Mouse (Mus musculus) midbrain, embryonic 13.5 days (tissue): ENCODE results near the gene Klhl5. TPM values are rescaled to one million over a fixed set of nuclear protein-coding genes. Genes with fewer than 3 reads are reported as not detected.

Source experiments
- ATAC-seq: fragments of 200-750 bp; cut with Nextera tagmentation; 2 replicates; pipeline ENCODE4 v1.8.0; 2017; ENCODE audit warnings: mild to moderate bottlenecking, moderate TSS enrichment, moderate library complexity
- H3K27ac ChIP-seq: fragments of 300-500 bp; sonication (generic); 2 replicates; pipeline ENCODE4 v1.5.1; 2015; ENCODE audit warnings: inconsistent platforms, mild to moderate bottlenecking, moderate library complexity
- H3K27me3 ChIP-seq: fragments of 300-500 bp; sonication (generic); 2 replicates; pipeline ENCODE4 v1.6.1; 2015; ENCODE audit warnings: mild to moderate bottlenecking, inconsistent platforms
- H3K36me3 ChIP-seq: fragments of 300-500 bp; sonication (generic); 2 replicates; pipeline ENCODE4 v1.6.1; 2015; ENCODE audit warnings: mild to moderate bottlenecking, inconsistent platforms
- H3K4me1 ChIP-seq: fragments of 300-500 bp; sonication (generic); replicated peaks from 2 replicates; pipeline ENCODE4 v1.6.1; 2015; ENCODE audit warnings: inconsistent platforms
- H3K4me2 ChIP-seq: fragments of 300-500 bp; sonication (generic); replicated peaks from 2 replicates; pipeline ENCODE4 v1.6.1; 2015; ENCODE audit warnings: moderate library complexity, mild to moderate bottlenecking, inconsistent platforms
- H3K4me3 ChIP-seq: fragments of 300-500 bp; sonication (generic); replicated peaks from 2 replicates; pipeline ENCODE4 v1.5.1; 2015; ENCODE audit warnings: mild to moderate bottlenecking, inconsistent platforms
- H3K9ac ChIP-seq: fragments of 300-500 bp; sonication (generic); replicated peaks from 2 replicates; pipeline ENCODE4 v1.6.1; 2015; ENCODE audit warnings: mild to moderate bottlenecking, inconsistent platforms
- H3K9me3 ChIP-seq: fragments of 300-500 bp; sonication (generic); 2 replicates; pipeline ENCODE4 v1.6.1; 2016; ENCODE audit warnings: mild to moderate bottlenecking, inconsistent platforms
- WGBS: fragments of 180-500 bp; shearing (Covaris S2); methylation state at CpG from one replicate; pipeline ENCODE4 v1.1.7; 2015; 5-methylcytosine and 5-hydroxymethylcytosine counted together
- polyA plus RNA-seq: library from polyadenylated mRNA; unstranded; fragments of >200 nt; fragmentation: Nextera tagmentation; extraction: Ambion mirVana; gene quantifications from 2 replicates; pipeline ENCODE4 v1.2.1, GENCODE M21; 2015

The Klhl5 gene
- polyA plus RNA-seq, 1 experiment from 2014 or later: 46.7 TPM

DNA sequence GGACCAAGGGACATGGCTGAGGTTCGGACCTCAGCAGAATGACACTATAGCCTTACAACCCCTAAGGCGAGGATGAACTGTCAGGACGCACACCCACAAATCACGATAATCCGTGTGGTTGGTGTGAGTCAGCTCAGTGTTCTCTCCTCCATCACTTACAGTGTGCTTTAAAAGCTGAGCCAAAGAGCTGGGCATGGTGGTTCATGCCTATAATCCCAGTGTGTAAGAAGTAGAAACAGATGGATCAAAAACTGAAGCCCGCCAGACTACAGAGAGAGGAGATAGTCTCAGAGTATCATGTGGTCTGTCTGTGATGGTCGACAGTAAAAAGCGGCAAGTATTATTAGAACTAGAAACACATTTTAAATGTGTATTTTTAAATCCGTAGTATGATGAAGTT lies 71.1 kb downstream of the Klhl5 start:
- peaks cover 37% of the 10 kb centered on the region for H3K4me1 ChIP-seq
- no peak overlapping the region for H3K4me2 ChIP-seq
- no peak for ATAC-seq
- no peaks in the 10 kb centered on the region for H3K36me3 ChIP-seq
- H3K9me3 ChIP-seq: no peaks in the 10 kb centered on the region
- WGBS: 94% methylated on average over 9 of the region's 9 CpGs
- no peak overlapping the region for H3K27ac ChIP-seq
- no peak overlapping the region for H3K4me3 ChIP-seq
- no peaks in the 10 kb centered on the region for H3K27me3 ChIP-seq
- no peak overlapping the region for H3K9ac ChIP-seq

DNA sequence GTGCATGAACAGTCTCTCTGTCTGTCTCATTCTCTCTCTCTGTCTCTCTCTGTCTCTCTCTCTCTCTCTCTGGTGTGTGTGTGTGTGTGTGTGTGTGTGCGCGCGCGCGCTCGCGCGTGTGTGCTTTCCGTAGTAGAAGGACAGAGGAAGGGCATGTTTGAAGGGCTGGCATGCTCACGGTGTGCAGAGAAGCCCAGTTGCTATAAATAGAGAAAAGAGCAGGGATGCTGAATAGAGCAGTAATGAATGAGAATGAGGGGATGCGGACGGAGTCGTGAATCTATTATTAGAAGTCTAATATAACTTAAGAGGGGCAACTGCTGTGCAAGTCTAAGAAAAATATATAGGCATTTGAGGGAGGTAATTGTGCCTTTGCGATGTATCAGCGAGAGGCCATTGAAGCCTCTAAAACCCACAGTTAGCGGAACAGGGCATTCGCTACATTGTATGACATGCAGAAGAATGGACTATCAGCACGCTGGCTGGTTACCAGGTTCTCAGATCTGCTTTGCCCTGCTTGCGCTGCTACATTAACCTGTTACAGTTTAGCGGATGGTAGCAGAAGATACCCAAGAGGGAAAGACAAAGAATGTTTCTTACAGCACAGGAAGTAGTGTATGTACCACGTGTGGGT lies 73.9 kb downstream of the Klhl5 start:
- Histone ChIP-seq H3K9me3 (no peaks in the 10 kb centered on the region), H3K4me2 (no peak overlapping the region), H3K27me3 (no peaks in the 10 kb centered on the region), H3K4me3 (no peak overlapping the region), H3K4me1 (peaks cover 23% of the 10 kb centered on the region), H3K36me3 (no peaks in the 10 kb centered on the region), H3K9ac (no peak overlapping the region), H3K27ac (peak overlapping the region; percentile 47)
- 69% methylated on average over 21 of the region's 21 CpGs for WGBS
- ATAC-seq: peak; percentile 51

- Histone ChIP-seq H3K9me3 (no peaks in the 10 kb centered on the region), H3K4me1 (peaks cover 20% of the 10 kb centered on the region), H3K27ac (peak overlapping the region; percentile 47), H3K4me3 (no peak overlapping the region), H3K27me3 (no peaks in the 10 kb centered on the region), H3K4me2 (no peak overlapping the region), H3K9ac (no peak overlapping the region), H3K36me3 (no peaks in the 10 kb centered on the region)
- WGBS: 80% methylated on average over 4 of the region's 4 CpGs
- ATAC-seq: peak; percentile 32
These were observed 74.4 kb downstream of the Klhl5 start for GRCm38 (mm10) chr5:65181794-65182169.

DNA sequence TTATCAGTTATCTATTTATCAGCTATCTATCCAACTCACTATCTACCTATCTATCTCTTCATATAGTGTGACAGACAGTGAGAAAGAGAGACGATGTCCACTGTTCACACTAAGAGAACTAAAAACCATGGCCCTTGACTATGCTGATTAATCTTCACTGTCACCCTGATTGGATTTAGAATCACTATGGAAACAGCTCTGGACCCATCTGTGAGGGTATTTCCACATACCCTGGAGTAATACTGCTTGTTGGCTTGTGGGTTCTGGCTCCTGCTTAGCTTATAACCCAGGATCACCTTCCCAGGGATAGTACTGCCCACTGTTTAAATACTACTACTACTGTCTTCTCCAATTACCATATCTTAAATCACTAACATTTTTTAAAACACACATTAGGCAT lies 74.9 kb downstream of the Klhl5 start:
- WGBS: 71% methylated on average over 1 of the region's 1 CpGs

GRCm38 (mm10) chr5:65191601-65192000 lies 84.3 kb downstream of the Klhl5 start:
- 84% methylated on average over 5 of the region's 5 CpGs for WGBS

More for the DNA sequence above, 74.9 kb downstream of the Klhl5 start:
- no peak for ATAC-seq
- Histone ChIP-seq H3K4me3 (no peak overlapping the region), H3K4me2 (no peak overlapping the region), H3K9me3 (no peaks in the 10 kb centered on the region), H3K27me3 (no peaks in the 10 kb centered on the region), H3K27ac (no peak overlapping the region), H3K4me1 (peaks cover 15% of the 10 kb centered on the region), H3K9ac (no peak overlapping the region), H3K36me3 (no peaks in the 10 kb centered on the region)

GRCm38 (mm10) chr5:65194441-65194840 lies 87.1 kb downstream of the Klhl5 start:
- Histone ChIP-seq H3K9me3 (peaks cover 8% of the 10 kb centered on the region), H3K4me3 (no peak overlapping the region), H3K27me3 (no peaks in the 10 kb centered on the region), H3K27ac (no peak overlapping the region), H3K36me3 (no peaks in the 10 kb centered on the region), H3K9ac (no peak overlapping the region), H3K4me2 (no peak overlapping the region), H3K4me1 (peaks cover 7% of the 10 kb centered on the region; the same call in 1 of the 2 replicates)
- no peak for ATAC-seq
- WGBS: 94% methylated on average over 9 of the region's 9 CpGs

More at GRCm38 (mm10) chr5:65191601-65192000, 84.3 kb downstream of the Klhl5 start:
- Histone ChIP-seq H3K4me3 (no peak overlapping the region), H3K9ac (no peak overlapping the region), H3K27me3 (no peaks in the 10 kb centered on the region), H3K4me1 (no peaks in the 10 kb centered on the region), H3K4me2 (no peak overlapping the region), H3K9me3 (peaks cover 8% of the 10 kb centered on the region), H3K27ac (no peak overlapping the region), H3K36me3 (no peaks in the 10 kb centered on the region)
- ATAC-seq: no peak

DNA sequence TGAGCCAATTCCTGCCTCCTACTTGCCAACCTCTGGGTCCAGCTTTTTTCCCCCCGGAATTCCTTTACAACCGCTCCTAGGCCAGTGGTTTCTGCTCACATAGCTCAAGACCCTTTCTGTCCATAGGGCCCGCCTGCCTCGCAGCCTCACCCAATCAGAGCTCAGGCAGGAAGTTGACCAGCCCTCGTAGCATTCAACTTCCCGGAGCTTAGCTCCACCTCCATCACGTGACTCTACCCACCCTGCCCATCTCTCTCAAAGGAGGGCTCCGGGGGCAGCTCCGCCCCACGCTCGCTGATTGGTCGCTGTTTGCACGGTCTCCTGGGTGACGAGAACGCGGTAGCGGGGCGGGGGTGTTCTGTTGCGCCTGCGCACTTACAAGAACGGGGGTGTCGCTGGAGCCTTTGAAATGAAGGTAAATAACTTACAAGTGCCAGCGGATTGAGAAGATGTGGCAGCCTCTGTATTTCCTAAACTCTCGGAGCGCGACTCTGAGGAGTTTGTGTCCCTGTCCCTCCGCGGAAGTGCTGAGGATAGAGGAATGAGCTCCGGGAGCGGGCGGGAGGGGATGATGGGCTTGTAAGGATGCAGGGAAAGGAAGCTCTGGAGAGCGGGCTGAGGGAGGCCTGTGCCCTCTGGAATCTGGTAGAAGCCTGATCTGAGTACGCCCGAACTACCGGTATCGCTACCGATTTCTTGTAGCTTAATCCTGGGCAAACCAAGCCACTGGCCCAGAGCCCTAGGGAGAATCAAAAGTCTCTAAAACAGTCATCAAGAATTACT lies 92.2 kb downstream of the Klhl5 start, which contains the start of gene Wdr19:
Wdr19 (plus strand) TSS at position 351 of the 783 bp plus-strand sequence.
- peak within 1 kb of the TSS; percentile 74 for H3K4me2 ChIP-seq
- peaks cover 2% of the 10 kb centered on the region; the same call in 1 of the 2 replicates for H3K36me3 ChIP-seq
- under 1% methylated on average over 37 of the region's 37 CpGs for WGBS
- H3K9ac ChIP-seq: peak within 1 kb of the TSS; percentile 75
- peak; percentile 100 for ATAC-seq
- H3K27ac ChIP-seq: peak within 1 kb of the TSS; percentile 79
- H3K9me3 ChIP-seq: no peaks in the 10 kb centered on the region
- H3K4me1 ChIP-seq: peaks cover 15% of the 10 kb centered on the region
- H3K27me3 ChIP-seq: no peaks in the 10 kb centered on the region
- peak within 1 kb of the TSS; percentile 60 for H3K4me3 ChIP-seq

DNA sequence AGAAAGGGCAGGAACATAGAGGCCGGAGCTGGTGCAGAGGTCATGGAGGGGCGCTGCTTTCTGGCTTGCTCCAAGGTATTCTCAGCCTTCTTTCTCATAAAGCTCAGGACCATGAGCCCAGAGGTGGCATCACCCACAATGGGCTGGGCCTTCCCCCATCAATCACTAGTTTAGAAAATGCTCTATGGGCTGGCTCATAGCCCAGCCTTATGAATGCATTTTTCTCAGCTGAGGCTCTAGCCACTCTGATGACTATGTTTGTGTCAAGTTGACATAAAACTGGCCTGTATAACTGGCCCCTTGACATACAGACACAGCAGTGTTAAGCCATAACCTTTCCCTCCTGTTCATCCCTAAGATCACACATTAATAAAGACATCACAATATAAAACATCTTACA lies 97.4 kb downstream of the Klhl5 start:
- Histone ChIP-seq H3K27me3 (no peaks in the 10 kb centered on the region), H3K4me1 (peaks cover 8% of the 10 kb centered on the region), H3K9me3 (no peaks in the 10 kb centered on the region), H3K27ac (no peak overlapping the region), H3K36me3 (peaks cover 13% of the 10 kb centered on the region; the same call in 1 of the 2 replicates), H3K4me2 (no peak overlapping the region), H3K9ac (no peak overlapping the region), H3K4me3 (no peak overlapping the region)
- WGBS: 93% methylated on average over 2 of the region's 2 CpGs
- no peak for ATAC-seq

- H3K4me1 ChIP-seq: no peaks in the 10 kb centered on the region
- H3K4me3 ChIP-seq: no peak overlapping the region
- no peaks in the 10 kb centered on the region for H3K9me3 ChIP-seq
- no peak overlapping the region for H3K27ac ChIP-seq
- H3K9ac ChIP-seq: no peak overlapping the region
- H3K4me2 ChIP-seq: no peak overlapping the region
- peak; percentile 80 for ATAC-seq
- WGBS: 20% methylated on average over 7 of the region's 7 CpGs
- H3K27me3 ChIP-seq: no peaks in the 10 kb centered on the region
- H3K36me3 ChIP-seq: 0 out of 2 replicates have a peak, but pooled peaks cover 7% of the 10 kb centered on the region
These were observed 106.0 kb downstream of the Klhl5 start for GRCm38 (mm10) chr5:65213321-65213720.

Other genes starting within 250 kb of the Klhl5 start
- 0.21 and 0.30 TPM in 2 replicates for gene Tlr1, start 174.0 kb upstream of the Klhl5 start, polyA plus RNA-seq
- gene Tlr6, start 147.4 kb upstream of the Klhl5 start, polyA plus RNA-seq: 0.17 and 0.22 TPM in 2 replicates
- 6.1 and 6.8 TPM in 2 replicates for gene Fam114a1, start 137.5 kb upstream of the Klhl5 start, polyA plus RNA-seq
- not detected in 2 replicates for gene Tmem156, start 15.4 kb upstream of the Klhl5 start, polyA plus RNA-seq
- 13.4 and 13.8 TPM in 2 replicates for gene Wdr19, start 92.2 kb downstream of the Klhl5 start, polyA plus RNA-seq
- gene Rfc1, start 228.1 kb downstream of the Klhl5 start, polyA plus RNA-seq: 35.4 and 42.8 TPM in 2 replicates
- 0.09 and 0.10 TPM in 2 replicates for gene Klb, start 240.8 kb downstream of the Klhl5 start, polyA plus RNA-seq